Mouse (Mus musculus): ENCODE results near the gene Ccdc93. TPM values are rescaled to one million over a fixed set of nuclear protein-coding genes. Genes with fewer than 3 reads are reported as not detected.

Gene Ccdc93
- 10 to 100 TPM; 40.6 to 42.6 TPM for total RNA-seq (2023)

GRCm38 (mm10) chr1:121430938-121431928 lies at the start of gene Ccdc93:
Gene Ccdc93, plus strand, starts transcription at chr1:121431049.

DNA sequence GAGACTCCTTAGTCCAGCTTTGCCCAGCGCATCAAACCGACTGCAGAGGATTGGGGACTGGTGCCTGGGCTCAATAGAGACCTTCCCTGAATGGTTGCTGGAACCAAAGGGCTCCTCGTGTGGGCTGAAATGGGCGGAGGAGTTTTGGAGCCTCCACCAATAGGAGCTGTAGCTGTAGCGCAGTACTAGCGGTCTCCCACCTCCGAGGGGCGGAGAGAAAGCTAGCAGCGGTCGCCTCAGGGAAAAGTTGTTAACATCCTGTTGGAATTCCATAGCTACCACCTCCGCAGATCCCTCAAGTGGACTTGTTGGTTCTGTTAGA lies 97.5 kb downstream of the Ccdc93 start, which contains the start of gene Htr5b:
Htr5b (minus strand) TSS at position 67 of the 322 bp plus-strand sequence.

Other genes starting within 250 kb of the Ccdc93 start
- gene Insig2, start 98.5 kb upstream of the Ccdc93 start, total RNA-seq (2023) = 10 to 100 TPM in 1 of 2 experiments, 1 to 10 TPM in 1; 9.8 to 24.1 TPM
- not detected for gene Htr5b, start 97.4 kb downstream of the Ccdc93 start, total RNA-seq (2023)
- 10 to 100 TPM; 33.6 to 37.7 TPM for gene Ddx18, start 136.9 kb downstream of the Ccdc93 start, total RNA-seq (2023)

Measured in monocyte, adult 59 days (primary cell).